Mouse (Mus musculus): ENCODE measurements around the gene Kdr. TPM values are rescaled to one million over a fixed set of nuclear protein-coding genes. Genes with fewer than 3 reads are reported as not detected.
"Not testable (repeated sequence)": the region's sequence is repeated elsewhere in the genome, so short reads cannot be mapped to it uniquely, and the experiment has no call there.

Kdr gene
- polyA plus RNA-seq, 1 experiment from 2014 or later = 31.0 TPM

DNA sequence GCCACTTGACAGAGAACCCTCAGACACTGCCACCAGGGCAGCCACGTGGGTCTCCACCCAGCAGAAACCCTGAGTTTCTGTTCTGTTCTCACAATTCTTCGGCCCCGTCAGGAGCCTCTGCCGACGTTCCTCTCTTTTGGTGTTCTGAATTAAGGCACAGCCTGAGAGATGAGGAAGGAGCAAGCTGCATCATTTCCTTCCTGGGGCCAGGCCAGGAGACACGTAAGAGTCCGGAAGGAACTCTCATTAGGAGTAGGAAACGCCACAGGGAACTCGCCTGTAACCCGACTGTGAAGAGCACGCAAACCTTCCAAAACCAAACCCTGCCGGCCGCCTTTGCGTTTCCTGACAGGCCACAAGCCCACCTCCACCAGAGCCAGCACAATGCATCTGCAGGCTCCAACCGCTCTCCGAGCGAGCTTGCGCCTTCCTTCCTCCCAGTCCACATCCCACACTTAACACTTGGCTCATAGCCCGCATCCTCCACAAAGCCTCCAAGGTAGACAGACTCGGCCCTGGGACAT is 44.7 kb downstream of the Kdr start:
- Histone ChIP-seq H3K9ac (no peak overlapping the region), H3K4me2 (replicated peaks) (no peak overlapping the region), H3K9me3 (no peaks in the 10 kb centered on the region), H3K36me3 (no peaks in the 10 kb centered on the region), H3K27me3 (replicated peaks) (no peaks in the 10 kb centered on the region), H3K4me1 (no peaks in the 10 kb centered on the region), H3K27ac (no peak overlapping the region), H3K4me3 (no peak overlapping the region)
- no peak for ATAC-seq (ENCODE audit: low FRiP score, low read depth)
- WGBS = 88% methylated on average over 20 of the region's 20 CpGs

DNA sequence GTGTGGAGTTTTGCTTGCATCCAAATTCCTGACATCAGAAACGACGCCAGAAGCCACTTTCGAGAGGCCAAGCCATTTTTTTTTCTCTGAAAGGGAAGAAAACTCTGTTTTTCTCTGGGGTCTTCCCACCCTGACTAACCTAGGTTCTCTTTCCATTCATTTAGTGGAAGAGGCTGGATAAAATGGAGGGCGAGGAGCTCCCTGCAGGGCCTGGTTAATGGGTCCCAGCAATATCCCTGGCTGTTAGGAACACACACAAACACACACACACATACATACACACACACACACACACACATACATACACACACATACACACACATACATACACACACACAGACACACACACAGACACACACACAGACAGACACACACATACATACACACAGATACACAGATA is 46.8 kb downstream of the Kdr start:
- H3K4me1 ChIP-seq; ATAC-seq (ENCODE audit: low FRiP score, low read depth); H3K27me3 ChIP-seq (replicated peaks); H3K27ac ChIP-seq; H3K9ac ChIP-seq; H3K9me3 ChIP-seq; H3K36me3 ChIP-seq; H3K4me3 ChIP-seq; H3K4me2 ChIP-seq (replicated peaks): not testable (repeated sequence)
- 90% methylated on average over 4 of the region's 4 CpGs for WGBS

DNA sequence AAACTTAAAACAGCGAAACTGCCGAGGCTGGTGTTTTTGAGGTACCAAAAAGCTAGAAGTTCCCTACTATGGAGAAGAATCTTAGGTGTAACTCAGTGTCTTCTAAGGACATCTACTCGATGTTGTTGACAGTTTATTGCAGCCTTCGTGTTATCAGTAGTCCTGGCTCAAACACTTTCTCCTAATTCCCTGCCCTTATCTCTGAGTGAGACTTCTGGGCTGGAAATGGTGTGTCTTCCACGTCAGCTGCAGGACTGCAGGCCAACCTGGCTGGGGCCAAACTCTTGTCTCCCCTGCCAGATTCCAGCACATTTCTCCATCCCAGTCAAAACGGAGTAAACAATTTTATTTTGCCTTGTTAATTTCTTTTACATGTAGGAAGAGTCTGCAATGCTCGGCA is 48.3 kb downstream of the Kdr start:
- Histone ChIP-seq H3K4me3 (no peak overlapping the region), H3K4me1 (no peaks in the 10 kb centered on the region), H3K27me3 (replicated peaks) (no peaks in the 10 kb centered on the region), H3K9ac (no peak overlapping the region), H3K4me2 (replicated peaks) (no peak overlapping the region), H3K27ac (no peak overlapping the region), H3K9me3 (no peaks in the 10 kb centered on the region), H3K36me3 (no peaks in the 10 kb centered on the region)
- WGBS = 87% methylated on average over 7 of the region's 7 CpGs
- no peak for ATAC-seq (ENCODE audit: low FRiP score, low read depth)

DNA sequence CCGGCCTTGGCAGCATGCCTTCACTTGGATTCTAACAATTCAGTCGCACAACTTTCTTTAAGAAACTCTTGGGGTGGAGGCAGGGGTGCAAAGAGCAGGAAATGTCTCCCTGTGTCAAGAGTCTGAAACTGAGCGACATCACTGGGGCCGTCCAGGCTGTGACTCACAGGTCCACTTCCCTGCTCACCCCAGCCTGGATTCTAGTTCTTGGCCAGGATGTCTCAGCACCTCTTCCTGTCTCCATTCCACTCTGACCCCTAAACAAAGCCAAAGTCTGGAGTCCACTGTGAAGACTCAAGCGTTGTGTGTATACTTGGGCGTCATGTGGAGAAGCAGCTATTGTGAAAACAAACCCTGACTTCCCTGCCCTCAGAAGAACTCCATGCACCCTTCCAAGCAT is 55.6 kb downstream of the Kdr start:
- no peak for ATAC-seq (ENCODE audit: low FRiP score, low read depth)
- H3K4me3 ChIP-seq = no peak overlapping the region
- H3K4me2 ChIP-seq (replicated peaks) = no peak overlapping the region
- WGBS = 85% methylated on average over 6 of the region's 6 CpGs
- H3K9ac ChIP-seq = no peak overlapping the region
- no peak overlapping the region for H3K27ac ChIP-seq
- no peaks in the 10 kb centered on the region for H3K9me3 ChIP-seq
- no peaks in the 10 kb centered on the region for H3K4me1 ChIP-seq
- no peaks in the 10 kb centered on the region for H3K36me3 ChIP-seq
- no peaks in the 10 kb centered on the region for H3K27me3 ChIP-seq (replicated peaks)

DNA sequence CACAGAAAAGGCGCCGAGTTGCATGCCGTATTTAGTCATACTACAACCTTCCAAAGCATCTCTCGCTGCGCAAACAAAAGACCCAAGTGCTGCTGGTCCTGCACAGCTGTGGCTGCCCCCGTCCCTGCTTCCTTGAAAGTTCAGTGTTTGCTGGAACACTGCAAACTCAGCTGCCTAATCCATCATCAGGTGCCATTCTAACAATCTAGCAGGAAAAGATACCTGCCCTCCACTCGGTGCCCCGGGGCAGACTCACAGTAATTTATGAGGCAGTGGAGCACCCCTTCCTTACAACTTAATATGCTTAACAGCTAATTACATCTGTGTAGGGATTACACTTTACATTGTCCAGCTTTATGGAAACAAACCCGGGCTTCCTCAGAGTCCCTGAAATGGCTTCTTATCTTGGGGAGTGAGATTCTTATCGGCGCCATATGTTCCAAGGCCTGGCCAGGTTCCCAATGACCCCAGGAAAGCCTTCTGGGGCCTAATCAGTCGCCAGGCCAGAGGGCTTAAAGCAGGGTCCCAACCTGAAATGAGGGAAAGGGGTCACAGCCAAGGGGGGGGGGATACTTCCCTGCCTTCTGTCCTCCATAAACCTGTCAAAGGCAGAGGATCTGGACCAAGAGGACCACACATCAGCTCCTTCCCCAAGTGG is 56.4 kb downstream of the Kdr start:
- no peaks in the 10 kb centered on the region for H3K27me3 ChIP-seq (replicated peaks)
- no peak overlapping the region for H3K9ac ChIP-seq
- WGBS = 67% methylated on average over 12 of the region's 12 CpGs

DNA sequence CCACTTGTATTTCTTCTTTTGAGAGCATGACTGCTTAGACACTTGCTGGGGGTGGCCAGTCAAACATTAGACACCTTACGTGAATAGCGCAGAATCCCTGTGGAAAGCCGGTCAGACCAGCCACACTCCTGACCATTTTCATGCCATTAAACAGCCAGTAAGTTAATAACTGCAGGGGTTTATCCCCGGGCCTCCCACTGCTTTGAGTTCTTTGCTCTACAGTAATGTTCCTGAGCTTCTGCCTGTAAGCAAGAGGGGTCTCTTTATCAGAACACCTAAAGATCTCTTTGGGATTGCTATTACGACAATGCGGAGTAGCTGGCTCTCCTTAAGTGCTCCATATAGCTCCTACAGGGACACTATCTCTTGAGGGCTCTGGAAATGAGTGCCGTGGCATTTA is 58.7 kb downstream of the Kdr start:
- Histone ChIP-seq H3K9ac (no peak overlapping the region), H3K9me3 (no peaks in the 10 kb centered on the region), H3K27me3 (replicated peaks) (no peaks in the 10 kb centered on the region), H3K27ac (no peak overlapping the region), H3K36me3 (no peaks in the 10 kb centered on the region), H3K4me1 (no peaks in the 10 kb centered on the region), H3K4me2 (replicated peaks) (no peak overlapping the region), H3K4me3 (no peak overlapping the region)
- 85% methylated on average over 7 of the region's 7 CpGs for WGBS
- no peak for ATAC-seq (ENCODE audit: low FRiP score, low read depth)

More for the DNA sequence above, 56.4 kb downstream of the Kdr start:
- no peak overlapping the region for H3K4me2 ChIP-seq (replicated peaks)
- H3K27ac ChIP-seq = no peak overlapping the region
- no peak for ATAC-seq (ENCODE audit: low FRiP score, low read depth)
- no peak overlapping the region for H3K4me3 ChIP-seq
- H3K9me3 ChIP-seq = no peaks in the 10 kb centered on the region
- no peaks in the 10 kb centered on the region for H3K36me3 ChIP-seq
- H3K4me1 ChIP-seq = no peaks in the 10 kb centered on the region

DNA sequence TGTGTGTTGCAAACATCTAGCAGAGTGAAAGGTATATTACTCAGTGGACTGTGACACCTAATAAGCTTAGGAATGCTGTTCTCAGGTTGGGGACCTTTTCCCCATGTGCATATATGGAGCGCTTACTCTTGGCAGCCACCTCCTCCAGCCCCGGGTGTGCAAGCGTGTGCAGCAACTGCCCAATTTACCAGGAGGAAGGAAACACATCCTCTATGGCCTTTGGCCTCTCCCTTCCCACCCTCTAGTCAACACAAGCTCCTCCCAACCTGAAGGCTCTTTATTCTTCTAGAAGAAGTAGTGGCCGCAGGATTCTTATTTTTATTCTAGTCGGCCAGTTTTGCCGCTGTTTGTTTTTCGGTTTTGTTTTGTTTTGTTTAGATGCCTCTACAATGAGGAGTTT is 60.1 kb downstream of the Kdr start:
- no peaks in the 10 kb centered on the region for H3K9me3 ChIP-seq
- H3K27me3 ChIP-seq (replicated peaks) = no peaks in the 10 kb centered on the region
- no peak for ATAC-seq (ENCODE audit: low FRiP score, low read depth)
- H3K4me2 ChIP-seq (replicated peaks) = no peak overlapping the region
- H3K36me3 ChIP-seq = no peaks in the 10 kb centered on the region
- 87% methylated on average over 7 of the region's 7 CpGs for WGBS
- H3K4me3 ChIP-seq = no peak overlapping the region
- H3K27ac ChIP-seq = no peak overlapping the region
- no peak overlapping the region for H3K9ac ChIP-seq
- no peaks in the 10 kb centered on the region for H3K4me1 ChIP-seq

DNA sequence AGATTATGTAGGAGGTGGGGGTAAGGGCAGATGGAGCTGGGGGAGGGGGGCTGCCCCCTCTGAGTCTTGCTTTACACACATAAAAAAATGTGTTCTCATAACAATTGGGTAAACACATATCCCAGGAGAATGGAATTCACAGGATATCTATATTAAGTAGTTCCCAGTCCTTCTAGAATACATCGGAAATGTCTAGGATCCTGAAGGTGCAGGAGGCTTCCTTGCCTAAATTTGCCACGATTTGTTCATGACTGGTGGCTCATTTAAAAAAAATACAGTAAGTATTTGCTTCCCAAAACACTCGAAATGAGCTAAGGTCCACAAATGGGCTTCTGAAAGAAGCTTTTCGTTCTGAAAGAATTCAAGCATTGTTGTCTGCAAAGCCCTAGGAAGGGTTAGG is 61.0 kb downstream of the Kdr start:
- Histone ChIP-seq H3K9ac (no peak overlapping the region), H3K4me3 (no peak overlapping the region), H3K4me2 (replicated peaks) (no peak overlapping the region), H3K36me3 (no peaks in the 10 kb centered on the region), H3K27me3 (replicated peaks) (no peaks in the 10 kb centered on the region), H3K27ac (no peak overlapping the region), H3K9me3 (no peaks in the 10 kb centered on the region), H3K4me1 (no peaks in the 10 kb centered on the region)
- no peak for ATAC-seq (ENCODE audit: low FRiP score, low read depth)
- 80% methylated on average over 4 of the region's 4 CpGs for WGBS

DNA sequence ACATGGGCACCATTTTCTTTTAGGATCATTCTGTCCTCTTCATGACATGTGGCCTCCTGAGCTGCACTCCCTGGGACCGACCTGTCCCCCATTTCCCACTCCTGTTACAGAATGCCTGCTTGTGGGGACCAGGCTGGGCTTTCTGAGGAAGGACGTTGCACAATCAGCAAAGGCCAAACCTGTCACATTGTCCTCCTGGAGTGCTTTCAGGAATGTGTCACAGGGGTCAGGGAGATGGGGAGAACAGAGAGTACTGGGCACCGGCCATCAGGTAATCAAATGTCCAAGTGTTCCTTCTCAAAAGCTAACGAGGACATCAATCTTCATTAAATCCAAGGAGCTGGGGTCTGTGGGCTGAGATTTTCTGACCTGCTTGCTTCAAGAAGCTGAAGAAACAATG is 72.2 kb downstream of the Kdr start:
- H3K4me1 ChIP-seq = no peaks in the 10 kb centered on the region
- 54% methylated on average over 4 of the region's 4 CpGs for WGBS
- H3K27ac ChIP-seq = no peak overlapping the region
- H3K27me3 ChIP-seq (replicated peaks) = no peaks in the 10 kb centered on the region
- ATAC-seq (ENCODE audit: low FRiP score, low read depth) = no peak
- no peak overlapping the region for H3K9ac ChIP-seq
- no peak overlapping the region for H3K4me2 ChIP-seq (replicated peaks)
- H3K4me3 ChIP-seq = no peak overlapping the region
- no peaks in the 10 kb centered on the region for H3K36me3 ChIP-seq
- H3K9me3 ChIP-seq = no peaks in the 10 kb centered on the region

DNA sequence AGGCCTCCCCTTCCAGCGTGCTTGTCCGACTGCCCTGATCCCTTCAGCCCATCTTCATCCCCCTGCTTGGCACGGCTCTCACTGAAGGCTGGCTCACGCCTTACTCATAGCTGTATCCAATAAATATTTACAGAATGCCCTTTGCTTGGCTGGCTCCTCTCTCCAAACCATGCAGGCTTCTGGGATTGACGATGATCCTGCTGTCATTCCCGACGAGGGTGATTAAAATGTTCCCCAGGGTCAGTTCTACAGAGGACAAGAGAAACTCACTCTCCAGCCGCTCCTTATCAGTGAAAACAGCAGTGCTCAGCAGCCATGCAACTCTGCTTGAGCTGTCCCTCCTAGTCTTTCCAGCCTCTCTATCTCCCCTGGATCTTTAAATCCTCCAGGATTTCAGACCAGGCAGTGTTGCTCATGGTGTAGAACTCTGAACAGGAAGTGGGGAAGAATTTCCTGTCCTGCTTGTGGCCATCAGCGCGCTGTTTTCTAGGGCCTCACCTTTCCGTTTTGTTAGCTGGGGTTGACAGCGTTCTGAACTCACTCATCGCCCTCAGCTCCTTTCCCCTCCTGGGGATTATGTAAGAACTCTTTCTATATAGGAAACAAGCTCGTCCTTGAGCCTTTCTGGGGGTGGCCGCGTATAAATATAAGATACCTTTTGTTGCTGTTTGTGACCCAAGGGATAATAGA is 77.9 kb downstream of the Kdr start:
- peaks cover 12% of the 10 kb centered on the region for H3K4me1 ChIP-seq
- H3K36me3 ChIP-seq = no peaks in the 10 kb centered on the region
- H3K9me3 ChIP-seq = no peaks in the 10 kb centered on the region
- no peak overlapping the region for H3K9ac ChIP-seq
- no peak overlapping the region for H3K27ac ChIP-seq
- no peak overlapping the region for H3K4me2 ChIP-seq (replicated peaks)
- ATAC-seq (ENCODE audit: low FRiP score, low read depth) = no peak
- no peak overlapping the region for H3K4me3 ChIP-seq
- 73% methylated on average over 16 of the region's 16 CpGs for WGBS
- no peaks in the 10 kb centered on the region for H3K27me3 ChIP-seq (replicated peaks)

DNA sequence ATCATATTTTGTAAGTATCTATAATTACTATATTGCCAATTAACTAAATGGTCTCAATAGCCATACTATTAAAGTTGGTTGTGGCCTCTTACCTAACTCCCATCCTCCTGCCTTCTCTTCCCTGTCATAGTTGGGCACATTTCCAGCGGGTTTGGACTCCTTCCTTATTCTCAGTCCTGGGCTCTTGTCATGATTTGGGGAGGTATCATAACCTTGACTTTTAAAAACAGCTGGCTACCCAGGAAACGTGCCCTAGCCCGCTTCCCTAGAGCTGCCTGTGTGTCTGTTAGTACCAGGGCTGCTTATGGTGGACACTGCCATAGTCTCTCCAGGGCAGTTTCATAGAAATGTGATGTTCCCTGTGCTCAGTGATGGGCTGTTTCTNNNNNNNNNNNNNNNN is 82.9 kb downstream of the Kdr start:
- Histone ChIP-seq H3K4me3 (no peak overlapping the region), H3K4me1 (peaks cover 11% of the 10 kb centered on the region), H3K27ac (no peak overlapping the region), H3K4me2 (replicated peaks) (no peak overlapping the region), H3K36me3 (no peaks in the 10 kb centered on the region), H3K27me3 (replicated peaks) (no peaks in the 10 kb centered on the region), H3K9me3 (no peaks in the 10 kb centered on the region), H3K9ac (no peak overlapping the region)
- 89% methylated on average over 3 of the region's 3 CpGs for WGBS
- no peak for ATAC-seq (ENCODE audit: low FRiP score, low read depth)

DNA sequence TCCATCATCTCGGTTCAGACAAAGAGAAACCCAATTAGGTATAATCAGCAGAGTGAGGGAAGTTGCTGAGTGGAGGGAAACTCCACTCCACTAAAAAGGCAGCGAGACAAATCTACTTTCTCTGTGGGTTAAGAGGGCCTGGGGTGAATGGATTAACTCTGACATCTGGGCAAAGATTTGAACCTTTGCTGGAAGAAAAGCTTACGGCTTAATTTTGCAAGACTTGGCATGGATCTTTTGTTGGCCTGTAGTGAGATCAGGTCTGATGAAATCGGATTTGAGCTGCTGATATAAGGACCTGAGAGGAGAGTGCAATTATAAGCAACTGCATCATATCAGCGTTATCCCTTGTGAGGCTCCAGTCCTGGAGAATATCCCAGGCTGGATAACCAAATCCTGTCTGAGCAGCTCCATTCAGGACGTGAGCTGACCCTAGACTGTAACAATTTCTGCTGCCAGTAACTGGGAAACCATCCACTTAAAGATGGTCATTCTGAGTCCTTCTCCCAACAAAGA is 85.2 kb downstream of the Kdr start:
- Histone ChIP-seq H3K9ac (no peak overlapping the region), H3K36me3 (no peaks in the 10 kb centered on the region), H3K9me3 (no peaks in the 10 kb centered on the region), H3K4me3 (no peak overlapping the region), H3K27me3 (replicated peaks) (no peaks in the 10 kb centered on the region), H3K27ac (no peak overlapping the region), H3K4me2 (replicated peaks) (no peak overlapping the region), H3K4me1 (peaks cover 9% of the 10 kb centered on the region)
- ATAC-seq (ENCODE audit: low FRiP score, low read depth) = no peak
- 82% methylated on average over 6 of the region's 6 CpGs for WGBS
